7 mouse cellular contexts compared by ENCODE assay signal in the genomic region with DNA sequence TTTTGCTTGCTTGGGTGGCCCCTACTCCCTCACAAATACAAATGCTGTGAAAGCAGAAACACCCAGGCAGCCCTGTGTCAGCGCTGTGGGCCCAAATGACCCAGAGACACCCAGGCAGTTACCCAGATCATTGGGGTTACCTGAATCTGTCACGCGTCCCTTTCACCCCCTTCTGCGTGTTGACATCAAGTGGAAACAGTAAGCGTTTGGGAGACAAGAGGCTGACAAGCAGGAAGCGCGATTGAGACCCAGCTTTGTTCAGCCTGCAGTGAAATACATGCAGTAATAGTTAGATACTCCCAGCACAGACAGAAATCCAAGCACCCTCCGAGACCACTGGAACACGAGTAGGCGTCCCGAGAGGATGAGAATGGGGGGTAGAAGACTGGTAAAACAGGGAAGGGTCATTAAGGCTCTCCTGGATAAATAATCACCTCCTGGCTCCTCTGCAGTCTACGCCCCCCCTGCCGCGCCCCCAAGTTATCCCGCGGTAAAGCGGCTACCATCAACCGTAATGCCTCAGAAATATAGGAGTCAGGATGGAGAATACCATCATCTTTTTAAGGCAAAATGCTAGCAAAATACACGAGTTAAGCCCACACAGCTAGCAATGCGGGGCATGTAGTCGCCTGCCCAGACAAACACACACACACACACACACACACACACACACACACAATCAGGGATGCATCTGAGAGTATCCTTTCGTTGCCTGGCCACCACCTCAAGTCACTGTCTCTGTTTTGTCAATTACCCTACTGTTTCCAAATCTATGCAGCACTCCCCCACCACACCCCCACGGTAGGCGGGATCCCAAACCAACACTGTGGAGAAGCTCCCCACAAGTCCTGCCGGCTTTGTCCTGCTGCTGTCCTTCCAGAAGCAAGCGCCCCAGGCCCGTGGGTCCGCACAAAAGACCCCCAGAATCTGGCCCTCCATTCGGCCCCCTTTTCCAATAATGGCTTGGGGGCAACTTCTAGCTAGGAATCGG. TPM values are rescaled to one million over a fixed set of nuclear protein-coding genes. Genes with fewer than 3 reads are reported as not detected.
DNase-seq lines count a peak whose midpoint lies in the region; ATAC-seq and TF ChIP-seq lines count a peak whose summit lies in the region.

No protein-coding gene starts in this region.

- 0 out of 2 replicates have a peak, but pooled peaks cover 4% of the 10 kb centered on the region for H3K36me3 ChIP-seq in hindbrain, embryonic 14.5 days (replicated peaks; ENCODE audit: control insufficient read depth, insufficient read depth)
- H3K36me3 ChIP-seq in midbrain, embryonic 11.5 days (ENCODE audit: control insufficient read depth, insufficient read depth, low read length) = no peaks in the 10 kb centered on the region
- no peaks in the 10 kb centered on the region for H3K36me3 ChIP-seq in stomach, embryonic 14.5 days (ENCODE audit: control insufficient read depth, insufficient read depth, low read length)

- peak overlapping the region; percentile 78 for H3K9ac ChIP-seq in hindbrain, embryonic 14.5 days
- H3K9ac ChIP-seq in midbrain, embryonic 11.5 days (ENCODE audit: low read length) = peak overlapping the region; percentile 80
- H3K9ac ChIP-seq in stomach, embryonic 14.5 days (replicated peaks; ENCODE audit: low read depth, low read length) = peak overlapping the region; percentile 49

- DNase-seq in adrenal gland, postnatal 36 days = peak; percentile 25 to 39
- peak; percentile 61 to 64 for DNase-seq in cerebellum, postnatal 36 days
- peak; percentile 58 for DNase-seq in gastrocnemius, adult 2 months
- DNase-seq in hindbrain, embryonic 14.5 days (ENCODE audit: low spot score) = peak; percentile 56
- DNase-seq in left cerebral cortex, postnatal 25 days (ENCODE audit: low spot score in 2 of 2) = peak; percentile 26 to 50
- peak; percentile 95 for DNase-seq in midbrain, embryonic 11.5 days (ENCODE audit: low spot score, missing footprints)

- TF ChIP-seq CTCF in gastrocnemius, adult 2 months (IDR thresholded peaks at IDR 0.05) = no peak

- peaks cover 11% of the 10 kb centered on the region; the same call in 1 of the 2 replicates for H3K4me1 ChIP-seq in hindbrain, embryonic 14.5 days (replicated peaks; ENCODE audit: control insufficient read depth, insufficient read depth, low read length)
- H3K4me1 ChIP-seq in midbrain, embryonic 11.5 days (ENCODE audit: control insufficient read depth, insufficient read depth, low read length) = no peaks in the 10 kb centered on the region; the same call in 1 of the 2 replicates
- H3K4me1 ChIP-seq in stomach, embryonic 14.5 days (ENCODE audit: control insufficient read depth, insufficient read depth, low read length) = 0 out of 2 replicates have a peak, but pooled peaks cover 5% of the 10 kb centered on the region

- peak overlapping the region; percentile 61 for H3K4me2 ChIP-seq in hindbrain, embryonic 14.5 days (replicated peaks)
- peak overlapping the region; percentile 88 for H3K4me2 ChIP-seq in midbrain, embryonic 11.5 days
- H3K4me2 ChIP-seq in stomach, embryonic 14.5 days (replicated peaks; ENCODE audit: low read depth, low read length) = peak overlapping the region; percentile 88

- no peaks in the 10 kb centered on the region for H3K9me3 ChIP-seq in hindbrain, embryonic 14.5 days (ENCODE audit: control insufficient read depth, low read length)
- no peaks in the 10 kb centered on the region for H3K9me3 ChIP-seq in midbrain, embryonic 11.5 days (ENCODE audit: control insufficient read depth, low read length)
- H3K9me3 ChIP-seq in stomach, embryonic 14.5 days (ENCODE audit: control insufficient read depth, low read depth, low read length) = no peaks in the 10 kb centered on the region

- intact Hi-C loops in gastrocnemius, adult 2 months (cut with DNase I) = no loop called here
- intact Hi-C loops in left cerebral cortex, postnatal 25 days (cut with DNase I) = loop anchor here (5.0 kb wide), 2 partner anchors 263 to 272 kb away; no protein-coding TSS in a partner anchor

- ATAC-seq in hindbrain, embryonic 14.5 days (ENCODE audit: low FRiP score) = peak; percentile 66
- ATAC-seq in midbrain, embryonic 11.5 days (ENCODE audit: low FRiP score) = peak; percentile 72
- ATAC-seq in stomach, embryonic 14.5 days (ENCODE audit: insufficient number of reproducible peaks, insufficient read depth, low FRiP score, low read depth) = 0 out of 2 replicates have a peak, but pooled peaks have one; percentile 21

- no peaks in the 10 kb centered on the region for H3K27me3 ChIP-seq in hindbrain, embryonic 14.5 days (ENCODE audit: control insufficient read depth, insufficient read depth, low read length)
- H3K27me3 ChIP-seq in midbrain, embryonic 11.5 days (ENCODE audit: control insufficient read depth, insufficient read depth, low read length) = peaks cover 4% of the 10 kb centered on the region; the same call in 1 of the 2 replicates
- no peaks in the 10 kb centered on the region for H3K27me3 ChIP-seq in stomach, embryonic 14.5 days (ENCODE audit: control insufficient read depth, insufficient read depth, low read length)

- peak overlapping the region; percentile 95 for H3K4me3 ChIP-seq in gastrocnemius, adult 2 months
- H3K4me3 ChIP-seq in hindbrain, embryonic 14.5 days (replicated peaks; ENCODE audit: low read length) = peak overlapping the region; percentile 71
- H3K4me3 ChIP-seq in midbrain, embryonic 11.5 days (ENCODE audit: low read depth, low read length) = peak overlapping the region; percentile 72
- H3K4me3 ChIP-seq in stomach, embryonic 14.5 days (ENCODE audit: low read depth, low read length) = peak overlapping the region; percentile 79

- H3K27ac ChIP-seq in gastrocnemius, adult 2 months = peak overlapping the region; percentile 78
- peak overlapping the region; percentile 86 for H3K27ac ChIP-seq in hindbrain, embryonic 14.5 days
- H3K27ac ChIP-seq in midbrain, embryonic 11.5 days (ENCODE audit: low read depth, low read length) = no peak overlapping the region; the same call in 1 of the 2 replicates
- H3K27ac ChIP-seq in stomach, embryonic 14.5 days (ENCODE audit: low read length) = no peak overlapping the region

- 4% methylated on average over 30 of the region's 30 CpGs for WGBS in hindbrain, embryonic 14.5 days
- 4% methylated on average over 30 of the region's 30 CpGs for WGBS in midbrain, embryonic 11.5 days
- WGBS in stomach, embryonic 14.5 days = 5% methylated on average over 30 of the region's 30 CpGs

RNA-seq across cellular contexts. Expression of gene Rnf152, which starts 1.3 kb away (rescaled TPM):
- 1 to 10 TPM; 2.9 to 3.4 TPM for total RNA-seq in adrenal gland, postnatal 36 days (2021)
- total RNA-seq in gastrocnemius, adult 2 months (2021) = under 1 TPM; 0.31 to 0.64 TPM
- 31.6 and 33.4 TPM in 2 replicates for polyA plus RNA-seq in hindbrain, embryonic 14.5 days (2014; fragmentation: Nextera tagmentation; extraction: Ambion mirVana)
- total RNA-seq in left cerebral cortex, postnatal 25 days (2021) = 1 to 10 TPM; 8.7 to 9.4 TPM
- 2.4 and 2.8 TPM in 2 replicates for polyA plus RNA-seq in midbrain, embryonic 11.5 days (2014; fragmentation: Nextera tagmentation; extraction: Ambion mirVana)
- 1.9 and 2.1 TPM in 2 replicates for polyA plus RNA-seq in stomach, embryonic 14.5 days (2014; fragmentation: Nextera tagmentation; extraction: Ambion mirVana)

Comparison
In these comparisons a context has a peak if more than half of its experiments do, and no peak if none do; other contexts are left out.
1. DNase-seq: peak in every context shown above with its lines; median percentile 95 in midbrain, embryonic 11.5 days; 62 in cerebellum, postnatal 36 days; 58 in gastrocnemius, adult 2 months; 56 in hindbrain, embryonic 14.5 days; 38 in left cerebral cortex, postnatal 25 days; 32 in adrenal gland, postnatal 36 days.
2. H3K27ac ChIP-seq: peak in gastrocnemius, adult 2 months (single experiment) and hindbrain, embryonic 14.5 days (single experiment); none in midbrain, embryonic 11.5 days (single experiment) and stomach, embryonic 14.5 days (single experiment).
3. ATAC-seq: peak in every context shown above with its lines; median percentile 72 in midbrain, embryonic 11.5 days; 66 in hindbrain, embryonic 14.5 days; 21 in stomach, embryonic 14.5 days.
4. Peak in every context shown above with its lines, with median percentiles within 50 percentile points of each other: H3K4me3 ChIP-seq, H3K4me2 ChIP-seq and H3K9ac ChIP-seq.